Mouse (Mus musculus): ENCODE data around the gene Mrpl30. TPM values are rescaled to one million over a fixed set of nuclear protein-coding genes. Genes with fewer than 3 reads are reported as not detected.

The Mrpl30 gene
- polyA plus RNA-seq (2012; rRNA removed) = 127 and 138 TPM in 2 replicates

DNA sequence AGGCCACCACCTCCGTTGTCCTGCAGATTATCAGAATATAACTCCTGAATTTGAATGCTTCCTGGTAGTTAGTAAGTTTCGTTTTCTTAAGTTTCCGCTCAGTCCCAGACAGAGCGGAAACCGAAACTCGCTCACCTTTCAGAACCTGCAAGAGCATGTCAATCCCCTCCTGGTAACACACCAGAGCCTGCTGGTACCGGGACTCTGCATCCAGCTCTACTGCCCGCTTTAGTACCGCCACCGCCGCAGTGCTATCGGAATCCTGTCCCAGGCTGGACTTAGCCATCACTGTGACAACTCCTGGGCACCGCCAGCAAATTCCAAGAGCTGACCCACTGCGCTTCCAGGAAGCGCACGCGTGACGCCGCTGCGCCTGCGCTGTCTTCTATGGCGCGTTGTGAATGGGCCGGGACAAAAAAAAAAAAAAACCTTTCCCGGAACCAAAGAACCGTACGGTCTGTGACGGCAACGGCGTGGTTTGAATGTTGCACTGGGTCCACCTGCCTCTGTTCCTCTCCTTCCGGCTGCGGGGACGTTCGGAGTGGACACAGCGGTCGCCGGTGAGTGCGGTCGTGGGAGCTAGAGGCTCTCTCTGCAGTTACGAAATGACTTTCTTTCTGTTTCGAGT is at the start of gene Mrpl30, which contains the start of gene Mitd1:
Gene Mrpl30 (plus strand): TSS at position 453 of the 628 bp plus-strand sequence.
Gene Mitd1 (minus strand): TSS at position 387 of the 628 bp plus-strand sequence.
- DNase-seq (ENCODE audit: extremely low spot score in 1 of 2, low spot score in 1 of 2) = peak; percentile 81 to 95

DNA sequence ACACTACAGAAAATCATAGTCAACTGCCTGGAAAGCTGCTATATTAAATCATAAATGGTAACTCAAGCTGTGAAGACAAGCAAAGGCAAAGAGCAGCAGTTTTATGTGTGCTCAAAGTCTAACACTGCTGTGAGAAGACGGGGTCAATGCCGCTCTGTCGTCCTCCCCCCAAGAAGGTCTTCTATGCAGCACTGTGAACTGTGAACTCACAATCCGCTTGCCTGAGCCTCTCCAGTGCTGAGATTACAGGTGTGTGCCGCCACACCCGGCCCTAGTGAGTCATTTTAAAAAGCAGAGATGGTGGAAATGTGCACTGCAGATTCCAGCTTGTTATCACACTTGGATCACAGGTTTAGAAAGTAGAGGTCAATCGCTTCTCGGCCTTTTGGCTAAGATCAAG is 43.4 kb upstream of the Mrpl30 start:
- DNase-seq (ENCODE audit: extremely low spot score in 1 of 2, low spot score in 1 of 2) = no peak

- no peak for DNase-seq (ENCODE audit: extremely low spot score in 1 of 2, low spot score in 1 of 2)
Observed at GRCm38 (mm10) chr1:37850696-37851095, 39.6 kb upstream of the Mrpl30 start.

- peak; percentile 99 to 100 for DNase-seq (ENCODE audit: extremely low spot score in 1 of 2, low spot score in 1 of 2)
Observed at GRCm38 (mm10) chr1:37864511-37865400, 25.5 kb upstream of the Mrpl30 start.

GRCm38 (mm10) chr1:37865401-37866215 is 24.7 kb upstream of the Mrpl30 start:
- peak in 1 of 2 experiments; percentile 44 for DNase-seq (ENCODE audit: extremely low spot score in 1 of 2, low spot score in 1 of 2)

GRCm38 (mm10) chr1:37866286-37866685 is 24.0 kb upstream of the Mrpl30 start, which contains the start of gene Tsga10:
Tsga10 (minus strand) TSS chr1:37866429.
- no peak for DNase-seq (ENCODE audit: extremely low spot score in 1 of 2, low spot score in 1 of 2)

GRCm38 (mm10) chr1:37867056-37867455 is 23.2 kb upstream of the Mrpl30 start:
- DNase-seq (ENCODE audit: extremely low spot score in 1 of 2, low spot score in 1 of 2) = peak in 1 of 2 experiments; percentile 48

DNA sequence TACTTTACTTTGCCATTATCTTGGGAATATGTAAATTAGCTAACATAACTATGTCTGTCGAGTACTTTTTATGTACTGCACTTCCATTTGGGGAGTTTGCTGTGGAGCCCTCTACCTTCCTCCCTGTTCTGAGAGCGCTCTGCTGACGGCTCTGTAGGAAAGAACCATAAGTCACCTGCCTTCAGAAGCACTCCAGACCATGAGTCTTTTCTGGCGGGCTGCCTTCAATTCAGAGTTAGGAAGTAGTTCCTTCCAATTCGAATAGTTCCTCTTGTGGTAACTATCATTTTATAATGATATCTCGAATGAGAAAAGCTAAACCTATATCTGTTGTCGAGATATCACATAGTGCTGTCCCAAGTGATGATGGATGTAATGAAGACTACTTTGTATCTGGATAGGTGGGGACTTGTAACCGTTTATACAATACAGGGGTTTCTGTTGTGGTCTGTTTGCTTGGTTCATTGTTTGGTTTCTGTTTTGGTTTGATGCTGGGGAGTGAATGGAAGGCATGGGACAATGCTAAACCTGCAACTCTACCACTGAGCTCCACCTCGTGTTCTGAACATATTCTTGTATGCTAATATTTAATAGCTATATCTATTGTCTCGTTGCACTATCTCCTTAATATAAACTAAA is 22.5 kb upstream of the Mrpl30 start:
- DNase-seq (ENCODE audit: extremely low spot score in 1 of 2, low spot score in 1 of 2) = no peak

DNA sequence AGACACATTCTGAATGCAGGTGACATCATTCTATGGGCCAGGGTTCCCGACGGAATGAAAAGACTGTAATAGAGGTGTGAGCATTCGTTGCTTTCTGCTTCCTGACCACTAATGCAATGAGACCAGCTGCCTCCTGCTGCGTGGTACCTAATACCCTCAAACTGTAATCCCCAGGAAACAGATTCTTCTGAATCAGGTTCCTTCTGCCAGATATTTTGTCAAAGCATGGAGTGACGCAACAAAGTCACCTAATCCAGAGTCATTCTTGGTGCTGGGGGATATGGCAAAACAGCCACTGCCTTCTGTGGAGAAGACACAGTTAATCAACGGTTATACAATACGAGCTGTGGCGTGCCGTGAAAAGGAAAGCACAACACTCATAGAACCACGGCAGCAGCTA is 21.6 kb upstream of the Mrpl30 start:
- DNase-seq (ENCODE audit: extremely low spot score in 1 of 2, low spot score in 1 of 2) = no peak

DNA sequence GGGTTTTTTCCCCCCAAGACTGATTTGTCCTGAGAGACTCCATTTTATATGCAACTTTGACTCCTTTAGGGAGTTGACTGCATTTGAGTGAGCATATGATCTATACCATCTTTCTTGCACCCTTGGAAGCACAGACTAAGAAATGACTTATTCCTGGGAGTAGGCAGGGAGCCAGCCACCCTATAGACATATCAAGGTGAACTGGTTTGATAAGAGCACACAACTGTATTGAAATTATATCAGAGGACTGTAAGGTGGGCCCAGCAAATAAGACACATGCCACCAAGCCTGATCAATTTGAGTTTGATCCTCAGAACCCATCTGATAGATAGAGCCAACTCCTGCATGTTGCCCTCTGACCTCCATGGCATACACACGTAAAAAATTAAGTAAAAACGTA is 20.9 kb upstream of the Mrpl30 start:
- DNase-seq (ENCODE audit: extremely low spot score in 1 of 2, low spot score in 1 of 2) = no peak

DNA sequence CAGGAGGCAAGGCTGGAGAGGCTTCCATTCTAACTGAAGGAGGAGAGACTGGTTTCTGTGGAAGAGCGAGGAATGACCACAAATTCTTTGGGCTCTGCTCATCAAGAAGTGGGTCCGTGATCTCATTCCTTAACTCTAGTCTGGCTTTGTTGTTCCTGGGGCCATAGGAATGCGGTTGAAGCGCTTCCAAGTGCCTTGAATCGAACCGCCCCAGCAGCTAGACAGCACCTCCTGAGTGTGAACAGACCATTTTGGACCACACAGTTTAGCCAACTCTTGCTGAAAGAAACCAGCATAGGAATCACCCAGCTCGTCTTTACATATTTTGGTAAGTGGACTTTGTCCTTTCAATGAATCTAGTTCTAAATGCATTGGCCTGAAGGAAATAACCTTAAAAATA is 18.6 kb upstream of the Mrpl30 start, which contains the start of gene Lipt1:
Gene Lipt1 (plus strand): TSS at position 35 of the 400 bp plus-strand sequence.
- no peak for DNase-seq (ENCODE audit: extremely low spot score in 1 of 2, low spot score in 1 of 2)

DNA sequence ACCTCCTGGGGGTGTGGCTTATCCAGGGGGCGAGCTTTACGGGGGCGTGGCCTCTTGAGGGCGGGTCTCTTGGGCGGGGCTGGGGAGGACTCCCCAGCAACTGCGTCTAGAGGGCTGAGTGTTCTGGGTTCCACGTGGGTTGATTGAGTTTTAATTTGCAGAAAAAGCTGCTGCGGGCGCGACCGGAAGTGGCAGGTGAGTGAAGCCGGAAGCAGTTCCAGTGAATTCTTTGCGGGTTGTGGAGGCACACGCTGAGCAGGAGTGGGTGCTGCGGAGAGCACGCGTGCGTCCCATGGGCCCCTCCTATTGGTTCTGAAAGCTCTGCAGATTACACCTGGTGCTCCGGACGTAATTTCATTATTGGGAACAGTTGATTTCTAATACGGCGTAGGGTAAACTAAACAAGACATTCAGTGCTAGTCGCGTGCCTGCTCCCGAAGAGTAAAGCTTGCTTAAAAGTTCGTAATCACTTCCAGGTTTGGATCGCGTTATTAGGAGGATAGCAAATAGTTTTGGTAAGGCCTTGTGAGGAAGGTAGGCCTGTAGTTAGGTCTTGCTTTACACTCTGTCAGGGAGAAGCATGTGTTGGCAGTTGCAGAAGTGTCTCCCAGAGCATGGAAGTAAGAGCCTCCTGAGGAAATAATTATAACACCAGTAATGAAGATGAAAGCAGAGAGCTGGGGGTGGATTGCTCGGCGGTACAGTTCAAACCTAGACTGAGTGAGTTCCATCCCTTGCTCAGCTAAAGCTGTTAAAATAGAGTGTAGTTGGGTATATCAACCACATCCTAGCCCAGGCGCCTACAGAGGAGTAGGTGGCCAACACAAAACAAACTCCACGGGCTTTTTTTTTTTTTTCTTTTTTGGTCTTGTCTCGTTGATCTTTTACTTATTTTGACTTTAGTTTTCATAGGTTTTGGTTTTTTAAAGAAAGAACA is 17.9 kb upstream of the Mrpl30 start:
- DNase-seq (ENCODE audit: extremely low spot score in 1 of 2, low spot score in 1 of 2) = peak; percentile 81

DNA sequence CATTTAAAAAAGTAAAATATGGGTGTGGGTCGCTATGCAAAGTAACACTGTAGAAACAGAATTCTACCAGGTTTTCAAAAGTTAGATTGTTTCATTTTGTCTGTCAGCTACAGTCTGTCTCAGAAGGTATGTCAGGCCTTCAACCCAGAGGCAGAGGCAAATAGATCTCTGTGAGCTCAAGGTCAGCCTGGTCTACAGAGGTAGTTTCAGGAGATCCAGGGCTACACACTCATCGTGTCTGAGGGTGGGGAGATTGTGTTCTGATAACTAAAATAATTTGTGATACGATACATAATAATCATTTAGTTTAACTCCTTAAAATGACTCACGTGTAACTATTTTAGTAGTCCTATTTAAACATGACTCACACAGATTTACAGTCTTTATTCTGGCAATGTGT is 17.1 kb upstream of the Mrpl30 start:
- no peak for DNase-seq (ENCODE audit: extremely low spot score in 1 of 2, low spot score in 1 of 2)

GRCm38 (mm10) chr1:37877736-37878460 is 12.4 kb upstream of the Mrpl30 start:
- DNase-seq (ENCODE audit: extremely low spot score in 1 of 2, low spot score in 1 of 2) = no peak

GRCm38 (mm10) chr1:37883411-37883810 is 6.9 kb upstream of the Mrpl30 start:
- DNase-seq (ENCODE audit: extremely low spot score in 1 of 2, low spot score in 1 of 2) = no peak

DNA sequence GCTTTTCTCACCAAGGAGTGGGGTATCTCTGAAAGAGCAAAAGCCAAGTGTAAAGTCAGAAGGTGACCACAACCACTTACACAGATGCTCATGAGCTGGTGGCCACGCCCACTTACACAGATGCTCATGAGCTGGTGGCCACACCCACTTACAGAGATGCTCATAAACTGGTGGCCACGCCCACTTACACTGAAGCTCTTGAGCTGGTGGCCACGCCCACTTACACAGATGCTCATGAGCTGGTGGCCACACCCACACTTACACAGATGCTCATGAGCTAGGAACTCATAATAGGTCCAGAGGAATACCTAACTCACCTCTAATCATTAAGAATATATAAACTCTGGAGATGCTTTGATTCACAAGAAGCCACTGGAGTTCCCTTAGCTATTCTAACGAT is 5.8 kb upstream of the Mrpl30 start:
- DNase-seq (ENCODE audit: extremely low spot score in 1 of 2, low spot score in 1 of 2) = no peak

DNA sequence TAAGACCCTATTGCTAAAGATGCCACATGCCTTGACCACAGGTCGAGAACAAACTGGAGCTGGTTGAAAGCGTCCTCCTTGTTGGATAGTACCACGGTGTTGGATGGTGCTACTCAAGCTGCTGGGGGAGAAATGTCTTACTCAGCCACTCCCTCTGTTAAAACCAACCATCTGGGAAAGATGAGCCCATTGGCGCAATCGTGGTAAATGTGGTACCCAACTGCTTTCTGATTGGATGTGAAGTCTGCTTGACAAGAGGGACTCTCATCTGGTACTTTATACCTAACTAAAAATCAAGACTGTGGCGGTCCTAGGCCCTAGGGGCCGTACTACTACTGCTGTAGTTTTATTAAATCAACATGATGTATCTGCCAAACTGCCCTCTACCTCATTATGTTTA is 1.1 kb upstream of the Mrpl30 start:
- DNase-seq (ENCODE audit: extremely low spot score in 1 of 2, low spot score in 1 of 2) = no peak

DNA sequence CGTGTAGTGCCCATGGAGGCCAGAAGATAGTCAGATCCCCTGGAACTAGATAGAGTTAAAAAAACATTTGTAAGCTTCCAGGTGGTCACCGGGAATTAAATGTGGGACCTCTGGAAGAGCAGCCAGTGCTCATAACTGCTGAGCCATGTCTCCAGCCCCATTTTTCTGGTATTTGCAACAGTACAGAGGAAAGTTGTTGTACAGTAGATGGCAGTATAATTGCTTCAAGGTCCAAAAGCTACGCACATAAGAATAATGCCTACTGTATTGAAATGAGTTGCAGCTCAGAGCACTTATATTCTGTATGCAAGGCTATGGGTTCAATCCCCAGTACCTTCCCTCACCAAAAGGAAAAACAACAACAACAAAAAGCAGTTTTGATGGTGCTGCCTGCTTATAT is 1.1 kb downstream of the Mrpl30 start:
- DNase-seq (ENCODE audit: extremely low spot score in 1 of 2, low spot score in 1 of 2) = no peak

- no peak for DNase-seq (ENCODE audit: extremely low spot score in 1 of 2, low spot score in 1 of 2)
Observed at GRCm38 (mm10) chr1:37894606-37895005, 4.3 kb downstream of the Mrpl30 start.
